Mouse (Mus musculus) urinary bladder, postnatal 25 days (tissue): ENCODE measurements around the gene Gm49333.

Experiments used
- DNase-seq: peaks from one replicate; pipeline ENCODE4 v3.0.0; 2022; ENCODE audit warnings: low spot score

Gm49333 gene

GRCm38 (mm10) chr16:20611357-20612227 is at the start of gene Gm49333, which contains the start of the genes Eef1akmt4 and Alg3:
TSS of gene Gm49333 (plus strand) at chr16:20611610.
TSS of gene Eef1akmt4 (plus strand) at chr16:20611593.
TSS of gene Alg3 (minus strand) at chr16:20611735.
- peak; percentile 72 for DNase-seq

- DNase-seq: no peak
These were observed 46.3 kb upstream of the Gm49333 start for GRCm38 (mm10) chr16:20565075-20565474.

GRCm38 (mm10) chr16:20589366-20589938 is 22.0 kb upstream of the Gm49333 start, which contains the start of gene Vwa5b2:
TSS of gene Vwa5b2 (plus strand) at chr16:20589471.
- DNase-seq: no peak

GRCm38 (mm10) chr16:20589939-20590679 is 21.3 kb upstream of the Gm49333 start:
- no peak for DNase-seq

GRCm38 (mm10) chr16:20590680-20591038 is 20.8 kb upstream of the Gm49333 start:
- DNase-seq: no peak

GRCm38 (mm10) chr16:20591076-20591705 is 20.2 kb upstream of the Gm49333 start:
- DNase-seq: no peak

- DNase-seq: no peak
These were observed 16.2 kb upstream of the Gm49333 start for GRCm38 (mm10) chr16:20595060-20595673.

- DNase-seq: no peak
These were observed 15.7 kb upstream of the Gm49333 start for GRCm38 (mm10) chr16:20595737-20596136.

- no peak for DNase-seq
These were observed 14.5 kb upstream of the Gm49333 start for GRCm38 (mm10) chr16:20596687-20597441.

GRCm38 (mm10) chr16:20600511-20600910 is 10.9 kb upstream of the Gm49333 start:
- no peak for DNase-seq

- no peak for DNase-seq
These were observed 6.7 kb upstream of the Gm49333 start for GRCm38 (mm10) chr16:20604705-20605104.

GRCm38 (mm10) chr16:20610501-20611356 is 681 bp upstream of the Gm49333 start:
- peak; percentile 69 for DNase-seq

GRCm38 (mm10) chr16:20619541-20620398 is 8.4 kb downstream of the Gm49333 start:
- DNase-seq: no peak

GRCm38 (mm10) chr16:20620399-20620735 is 9.0 kb downstream of the Gm49333 start:
- no peak for DNase-seq

GRCm38 (mm10) chr16:20620751-20621190 is 9.4 kb downstream of the Gm49333 start:
- DNase-seq: no peak

GRCm38 (mm10) chr16:20621191-20621990 is 10.0 kb downstream of the Gm49333 start, which contains the start of gene Camk2n2:
TSS of gene Camk2n2 (minus strand) at chr16:20621287.
- DNase-seq: peak; percentile 59

- DNase-seq: peak; percentile 58
These were observed 10.7 kb downstream of the Gm49333 start for GRCm38 (mm10) chr16:20621991-20622685.
